ENCODE assay signal across 7 mouse cellular contexts in genomic region chr6:49263847-49264243, GRCm38 (mm10). TPM values are rescaled to one million over a fixed set of nuclear protein-coding genes. Genes with fewer than 3 reads are reported as not detected.
DNase-seq lines count a peak whose midpoint lies in the region; ATAC-seq and TF ChIP-seq lines count a peak whose summit lies in the region.

Tra2a (minus strand) TSS chr6:49264033.

- no peaks in the 10 kb centered on the region for H3K4me1 ChIP-seq in intestine, postnatal 0 days (replicated peaks; ENCODE audit: control insufficient read depth, insufficient read depth, low read length)
- H3K4me1 ChIP-seq in midbrain, embryonic 12.5 days = peaks cover 25% of the 10 kb centered on the region
- 0 out of 2 replicates have a peak, but pooled peaks cover 5% of the 10 kb centered on the region for H3K4me1 ChIP-seq in small intestine, adult 2 months (ENCODE audit: control insufficient read depth, insufficient read depth, insufficient read length, low read length)

- no peaks in the 10 kb centered on the region for H3K27me3 ChIP-seq in intestine, postnatal 0 days (replicated peaks; ENCODE audit: control insufficient read depth, insufficient read depth, low read length)
- H3K27me3 ChIP-seq in midbrain, embryonic 12.5 days = no peaks in the 10 kb centered on the region
- H3K27me3 ChIP-seq in small intestine, adult 2 months (ENCODE audit: control insufficient read depth, insufficient read depth, low read length) = no peaks in the 10 kb centered on the region

- H3K9ac ChIP-seq in intestine, postnatal 0 days (ENCODE audit: low read depth, low read length) = peak within 1 kb of the TSS; percentile 96
- H3K9ac ChIP-seq in midbrain, embryonic 12.5 days (replicated peaks) = peak within 1 kb of the TSS; percentile 99

- WGBS in intestine, postnatal 0 days = under 1% methylated on average over 39 of the region's 39 CpGs
- WGBS in midbrain, embryonic 12.5 days = under 1% methylated on average over 39 of the region's 39 CpGs
- under 1% methylated on average over 39 of the region's 39 CpGs for WGBS in small intestine, adult 2 months

- 0 out of 2 replicates have a peak, but pooled peaks have one; percentile 1 for TF ChIP-seq CTCF in intestine, postnatal 0 days (IDR thresholded peaks at IDR 0.05; ENCODE audit: low read depth)
- no peak for TF ChIP-seq CTCF in small intestine, adult 2 months (IDR thresholded peaks at IDR 0.05; ENCODE audit: extremely low read depth, insufficient read length, insufficient replicate concordance, low read depth, low read length)

- TF ChIP-seq POLR2A in small intestine, adult 2 months (IDR thresholded peaks at IDR 0.05; ENCODE audit: low read depth, low read length) = peak; percentile 96

- peak within 1 kb of the TSS; percentile 97 for H3K27ac ChIP-seq in intestine, postnatal 0 days (ENCODE audit: low read depth, low read length)
- peak within 1 kb of the TSS; percentile 98 for H3K27ac ChIP-seq in midbrain, embryonic 12.5 days (replicated peaks)
- H3K27ac ChIP-seq in small intestine, adult 2 months (ENCODE audit: insufficient read depth, low read depth, low read length) = peak within 1 kb of the TSS; percentile 94

- intact Hi-C loops in left cerebral cortex, postnatal 4 days (cut with DNase I) = no loop called here

- H3K4me3 ChIP-seq in intestine, postnatal 0 days (ENCODE audit: low read depth, low read length) = peak within 1 kb of the TSS; percentile 100
- peak within 1 kb of the TSS; percentile 99 for H3K4me3 ChIP-seq in midbrain, embryonic 12.5 days
- peak within 1 kb of the TSS; percentile 96 for H3K4me3 ChIP-seq in small intestine, adult 2 months (ENCODE audit: low read depth, low read length)

- no peaks in the 10 kb centered on the region for H3K36me3 ChIP-seq in intestine, postnatal 0 days (ENCODE audit: control insufficient read depth, insufficient read depth)
- H3K36me3 ChIP-seq in midbrain, embryonic 12.5 days = no peaks in the 10 kb centered on the region
- H3K36me3 ChIP-seq in small intestine, adult 2 months (ENCODE audit: control insufficient read depth, insufficient read depth, low read length) = no peaks in the 10 kb centered on the region

- peak; percentile 95 for DNase-seq in adrenal gland, adult 8-10 months
- peak; percentile 98 for DNase-seq in embryo, embryonic 9.5 days (ENCODE audit: extremely low spot score)
- no peak for DNase-seq in gonadal fat pad, adult 2 months (ENCODE audit: low read depth)
- DNase-seq in left cerebral cortex, postnatal 4 days = peak; percentile 97

- H3K9me3 ChIP-seq in intestine, postnatal 0 days (ENCODE audit: control insufficient read depth) = no peaks in the 10 kb centered on the region
- H3K9me3 ChIP-seq in midbrain, embryonic 12.5 days = no peaks in the 10 kb centered on the region

- H3K4me2 ChIP-seq in intestine, postnatal 0 days (replicated peaks; ENCODE audit: low read depth) = peak within 1 kb of the TSS; percentile 68
- peak within 1 kb of the TSS; percentile 74 for H3K4me2 ChIP-seq in midbrain, embryonic 12.5 days (replicated peaks)

- ATAC-seq in intestine, postnatal 0 days = peak; percentile 88
- ATAC-seq in midbrain, embryonic 12.5 days (ENCODE audit: low FRiP score, low read depth) = peak; percentile 96

RNA-seq across cellular contexts. Expression of gene Tra2a, which starts in this region (rescaled TPM):
- 10 to 100 TPM; 55.9 to 86.1 (median 66.6) TPM for total RNA-seq in adrenal gland, adult 8-10 months (2022)
- 32.0 and 38.9 TPM in 2 replicates for polyA plus RNA-seq in gonadal fat pad, adult 2 months (2012; rRNA removed)
- polyA plus RNA-seq in intestine, postnatal 0 days (2015; fragmentation: Nextera tagmentation; extraction: Ambion mirVana) = 30.2 and 30.5 TPM in 2 replicates
- 10 to 100 TPM; 91.9 to 94.1 TPM for total RNA-seq in left cerebral cortex, postnatal 4 days (2021)
- polyA plus RNA-seq in midbrain, embryonic 12.5 days (2016; fragmentation: Nextera tagmentation; extraction: Ambion mirVana) = 160 and 162 TPM in 2 replicates
- 9.6 and 15.8 TPM in 2 replicates for polyA plus RNA-seq in small intestine, adult 2 months (2012; rRNA removed)
